Mouse (Mus musculus): ENCODE results near the gene Ephb4. TPM values are rescaled to one million over a fixed set of nuclear protein-coding genes. Genes with fewer than 3 reads are reported as not detected.

Gene Ephb4
- total RNA-seq, 2 experiments from 2014 or later: 4.2 to 4.6 TPM

Other genes starting within 250 kb of the Ephb4 start
- 1 to 10 TPM; 4.6 to 6.5 TPM for gene Trim56, start 233.9 kb upstream of the Ephb4 start, total RNA-seq (2021)
- not detected for gene Muc3, start 200.8 kb upstream of the Ephb4 start, total RNA-seq (2021)
- gene Muc3a, start 137.7 kb upstream of the Ephb4 start, total RNA-seq (2021): 1 to 10 TPM; 3.5 to 4.9 TPM
- gene Ache, start 62.6 kb upstream of the Ephb4 start, total RNA-seq (2021): 10 to 100 TPM; 57.1 to 62.7 TPM
- gene Ufsp1, start 55.5 kb upstream of the Ephb4 start, total RNA-seq (2021): 10 to 100 TPM in 1 of 2 experiments, 1 to 10 TPM in 1; 8.6 to 12.2 TPM
- gene Srrt, start 42.4 kb upstream of the Ephb4 start, total RNA-seq (2021): 100 to 1,000 TPM; 209 to 228 TPM
- 1 to 10 TPM; 5.8 to 6.9 TPM for gene Trip6, start 35.7 kb upstream of the Ephb4 start, total RNA-seq (2021)
- gene Slc12a9, start 16.5 kb upstream of the Ephb4 start, total RNA-seq (2021): 10 to 100 TPM; 27.4 to 28.3 TPM
- gene Zan, start 127.0 kb downstream of the Ephb4 start, total RNA-seq (2021): under 1 TPM; 0.10 to 0.13 TPM
- gene Pop7, start 152.4 kb downstream of the Ephb4 start, total RNA-seq (2021): 10 to 100 TPM; 32.5 to 37.0 TPM
- 10 to 100 TPM; 56.7 to 58.9 TPM for gene Gigyf1, start 168.4 kb downstream of the Ephb4 start, total RNA-seq (2021)
- gene Epo, start 183.1 kb downstream of the Ephb4 start, total RNA-seq (2021): not detected
- 100 to 1,000 TPM; 554 to 565 TPM for gene Gnb2, start 183.4 kb downstream of the Ephb4 start, total RNA-seq (2021)
- gene Actl6b, start 203.4 kb downstream of the Ephb4 start, total RNA-seq (2021): 100 to 1,000 TPM; 127 to 138 TPM
- 10 to 100 TPM; 13.4 to 16.1 TPM for gene Tfr2, start 219.7 kb downstream of the Ephb4 start, total RNA-seq (2021)